In the genomic region with DNA sequence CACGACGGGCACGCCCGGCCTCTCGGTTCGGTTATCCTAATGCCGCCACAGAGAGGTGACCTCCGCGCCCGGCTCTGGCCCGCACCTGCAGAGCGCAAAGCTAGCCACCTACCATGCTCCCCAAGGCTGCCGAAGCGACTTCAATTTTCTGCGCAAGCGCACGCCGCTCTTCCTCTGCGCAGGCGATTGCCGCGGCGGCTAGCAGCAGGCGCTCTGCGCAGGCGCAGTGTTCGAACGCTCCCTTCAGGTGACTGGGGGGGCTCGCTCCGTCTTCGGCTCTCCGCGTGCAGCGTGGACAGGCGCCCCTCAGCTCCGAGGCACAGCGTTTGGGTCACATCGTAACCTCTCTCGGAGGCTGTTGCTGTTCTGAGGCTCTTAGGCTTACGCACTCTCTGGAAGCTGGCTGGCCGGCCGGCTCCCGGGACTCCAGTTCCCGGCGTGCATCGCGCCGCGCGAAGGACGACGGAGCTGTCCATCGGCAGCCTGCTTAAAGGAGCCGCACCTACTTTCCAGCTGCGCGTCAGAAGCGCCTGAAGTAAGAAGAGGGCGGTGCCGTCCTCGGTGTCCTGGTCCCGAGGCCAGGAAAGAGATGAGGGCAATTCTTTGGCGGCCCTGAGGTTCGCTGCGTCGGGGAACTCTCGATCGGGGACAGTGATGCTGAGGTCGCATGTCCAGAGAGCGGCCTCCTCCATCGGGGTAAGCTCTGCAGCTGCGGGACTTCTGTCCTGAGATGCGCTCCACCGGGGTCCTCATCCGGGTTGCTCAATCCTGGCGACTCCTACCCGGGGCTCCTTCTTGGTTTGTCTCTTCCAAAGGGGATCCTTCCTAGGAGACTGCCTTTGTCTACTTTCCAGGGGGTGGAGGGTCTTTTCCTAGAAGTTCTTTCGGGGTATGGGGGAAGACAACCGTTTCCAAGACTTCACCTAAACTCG, we compare ENCODE assay signal across 8 mouse cellular contexts. TPM values are rescaled to one million over a fixed set of nuclear protein-coding genes. Genes with fewer than 3 reads are reported as not detected.
DNase-seq lines count a peak whose midpoint lies in the region; ATAC-seq and TF ChIP-seq lines count a peak whose summit lies in the region.

A gene (minus strand): TSS at position 440 of the 932 bp plus-strand sequence.
A gene (plus strand): TSS at position 499 of the 932 bp plus-strand sequence.

- peak; percentile 99 for DNase-seq in brain, embryonic 14.5 days (ENCODE audit: low read depth)
- peak; percentile 86 for DNase-seq in liver, adult 2 months (ENCODE audit: extremely low read depth, low read depth, low spot score)
- DNase-seq in splenic B cell, adult 2 months (ENCODE audit: low read depth, low spot score), result peak; percentile 98

- peaks cover 7% of the 10 kb centered on the region for H3K79me3 ChIP-seq in C2C12 (ENCODE audit: low read depth)

- H3K36me3 ChIP-seq in C2C12 (ENCODE audit: control insufficient read depth, insufficient read depth) (peaks cover 9% of the 10 kb centered on the region), myocyte (ENCODE audit: control insufficient read depth, insufficient read depth) (no peaks in the 10 kb centered on the region)
- peaks cover 10% of the 10 kb centered on the region for H3K36me3 ChIP-seq in erythroblast, embryonic 14.5 days (ENCODE audit: control insufficient read depth)
- peaks cover 3% of the 10 kb centered on the region; the same call in 1 of the 2 replicates for H3K36me3 ChIP-seq in heart, embryonic 11.5 days (ENCODE audit: control insufficient read depth, insufficient read depth, low read length)
- H3K36me3 ChIP-seq in kidney, embryonic 16.5 days (ENCODE audit: insufficient read depth, low read length), result 0 out of 2 replicates have a peak, but pooled peaks cover 4% of the 10 kb centered on the region
- H3K36me3 ChIP-seq in liver, adult 2 months (ENCODE audit: control insufficient read depth, insufficient read depth, low read length), result no peaks in the 10 kb centered on the region; the same call in 1 of the 2 replicates
- H3K36me3 ChIP-seq in splenic B cell, adult 2 months (ENCODE audit: control insufficient read depth, insufficient read depth, low read length, poor library complexity, severe bottlenecking), result no peaks in the 10 kb centered on the region

- H3K79me2 ChIP-seq in C2C12 (ENCODE audit: control insufficient read depth, insufficient read depth) (peaks cover 31% of the 10 kb centered on the region), myocyte (ENCODE audit: control insufficient read depth, insufficient read depth) (peaks cover 20% of the 10 kb centered on the region)
- H3K79me2 ChIP-seq in liver, adult 2 months (ENCODE audit: control insufficient read depth, insufficient read depth, low read length), result peaks cover 8% of the 10 kb centered on the region; the same call in 1 of the 2 replicates

- H3K27ac ChIP-seq in heart, embryonic 11.5 days (ENCODE audit: low read depth, low read length), result peak within 1 kb of the TSS; percentile 99
- peak within 1 kb of the TSS; percentile 97 for H3K27ac ChIP-seq in kidney, embryonic 16.5 days (ENCODE audit: low read length)
- H3K27ac ChIP-seq in liver, adult 2 months (replicated peaks; ENCODE audit: insufficient read depth, low read depth, low read length), result peak within 1 kb of the TSS; percentile 97

- peak within 1 kb of the TSS; percentile 91 for H3ac ChIP-seq in C2C12 (ENCODE audit: control insufficient read depth, insufficient read length, low read depth)
- peak within 1 kb of the TSS; percentile 58 for H3ac ChIP-seq in myocyte (ENCODE audit: control insufficient read depth, insufficient read length)

- peaks cover 2% of the 10 kb centered on the region; the same call in 1 of the 2 replicates for H3K9me3 ChIP-seq in erythroblast, embryonic 14.5 days (ENCODE audit: control insufficient read depth, low read length)
- no peaks in the 10 kb centered on the region for H3K9me3 ChIP-seq in heart, embryonic 11.5 days (replicated peaks; ENCODE audit: control insufficient read depth, low read length)
- no peaks in the 10 kb centered on the region for H3K9me3 ChIP-seq in kidney, embryonic 16.5 days (ENCODE audit: low read length)

- H3K9ac ChIP-seq in heart, embryonic 11.5 days (ENCODE audit: low read depth, low read length), result peak within 1 kb of the TSS; percentile 81
- peak within 1 kb of the TSS; percentile 88 for H3K9ac ChIP-seq in kidney, embryonic 16.5 days (replicated peaks; ENCODE audit: low read length)
- peak within 1 kb of the TSS; percentile 92 for H3K9ac ChIP-seq in liver, adult 2 months (ENCODE audit: low read depth, low read length)

- under 1% methylated on average over 79 of the region's 79 CpGs for WGBS in heart, embryonic 11.5 days (ENCODE audit: insufficient replicate concordance)
- under 1% methylated on average over 79 of the region's 79 CpGs for WGBS in kidney, embryonic 16.5 days
- under 1% methylated on average over 79 of the region's 79 CpGs for WGBS in liver, adult 2 months

- H3K4me1 ChIP-seq in erythroblast, embryonic 14.5 days (ENCODE audit: control insufficient read depth), result peaks cover 42% of the 10 kb centered on the region
- peaks cover 10% of the 10 kb centered on the region for H3K4me1 ChIP-seq in heart, embryonic 11.5 days (ENCODE audit: control insufficient read depth, insufficient read depth, low read length)
- peaks cover 16% of the 10 kb centered on the region for H3K4me1 ChIP-seq in kidney, embryonic 16.5 days (ENCODE audit: insufficient read depth, low read length)
- H3K4me1 ChIP-seq in liver, adult 2 months (ENCODE audit: control insufficient read depth, insufficient read depth, low read length), result peaks cover 5% of the 10 kb centered on the region

- H3K4me2 ChIP-seq in heart, embryonic 11.5 days, result peak within 1 kb of the TSS; percentile 93
- H3K4me2 ChIP-seq in kidney, embryonic 16.5 days (replicated peaks; ENCODE audit: low read depth, low read length), result peak within 1 kb of the TSS; percentile 65
- peak within 1 kb of the TSS; percentile 98 for H3K4me2 ChIP-seq in myocyte (ENCODE audit: low read depth)

- peak; percentile 86 for ATAC-seq in heart, embryonic 11.5 days (replicated peaks; ENCODE audit: insufficient number of reproducible peaks, low FRiP score, low TSS enrichment)
- peak; percentile 93 for ATAC-seq in kidney, embryonic 16.5 days (ENCODE audit: low FRiP score, low TSS enrichment)

- TF ChIP-seq CTCF in C2C12 (IDR thresholded peaks at IDR 0.05; ENCODE audit: control insufficient read depth, insufficient read depth, insufficient read length), result no peak
- no peak for TF ChIP-seq CTCF in brain, embryonic 14.5 days (IDR thresholded peaks at IDR 0.05; ENCODE audit: borderline replicate concordance, extremely low read depth, insufficient read depth, insufficient read length)
- TF ChIP-seq CTCF in liver, adult 2 months (IDR thresholded peaks at IDR 0.05; ENCODE audit: low read depth, low read length), result no peak

- H3K27me3 ChIP-seq in C2C12 (ENCODE audit: control insufficient read depth, insufficient read depth, insufficient read length) (no peaks in the 10 kb centered on the region), myocyte (ENCODE audit: control insufficient read depth, insufficient read depth, insufficient read length) (no peaks in the 10 kb centered on the region)
- H3K27me3 ChIP-seq in erythroblast, embryonic 14.5 days (ENCODE audit: control insufficient read depth), result no peaks in the 10 kb centered on the region
- no peaks in the 10 kb centered on the region for H3K27me3 ChIP-seq in heart, embryonic 11.5 days (ENCODE audit: control insufficient read depth, insufficient read depth, low read length)
- no peaks in the 10 kb centered on the region for H3K27me3 ChIP-seq in kidney, embryonic 16.5 days (ENCODE audit: insufficient read depth, low read length)
- no peaks in the 10 kb centered on the region for H3K27me3 ChIP-seq in liver, adult 2 months (ENCODE audit: control insufficient read depth, insufficient read depth, low read length)
- no peaks in the 10 kb centered on the region for H3K27me3 ChIP-seq in splenic B cell, adult 2 months (ENCODE audit: control insufficient read depth, insufficient read depth, low read length, poor library complexity, severe bottlenecking)

- H3K4me3 ChIP-seq in C2C12 (ENCODE audit: insufficient read depth, poor library complexity, severe bottlenecking) (peak within 1 kb of the TSS; percentile 69), myocyte (peak within 1 kb of the TSS; percentile 90)
- H3K4me3 ChIP-seq in erythroblast, embryonic 14.5 days (replicated peaks), result peak within 1 kb of the TSS; percentile 73
- peak within 1 kb of the TSS; percentile 71 for H3K4me3 ChIP-seq in heart, embryonic 11.5 days (ENCODE audit: low read depth, low read length)
- H3K4me3 ChIP-seq in kidney, embryonic 16.5 days (ENCODE audit: low read length), result peak within 1 kb of the TSS; percentile 81
- peak within 1 kb of the TSS; percentile 84 for H3K4me3 ChIP-seq in liver, adult 2 months (ENCODE audit: insufficient read depth, low read depth, low read length)

- peak; percentile 66; the same call in 1 of the 2 replicates for TF ChIP-seq POLR2A in brain, embryonic 14.5 days (IDR thresholded peaks at IDR 0.05; ENCODE audit: borderline replicate concordance, extremely low read depth, insufficient read depth, insufficient read length, poor library complexity, severe bottlenecking)
- peak; percentile 67; the same call in 1 of the 2 replicates for TF ChIP-seq POLR2A in liver, adult 2 months (IDR thresholded peaks at IDR 0.05; ENCODE audit: extremely low read depth, insufficient read depth, low read length)
- peak; percentile 79 for TF ChIP-seq POLR2A in myocyte (IDR thresholded peaks at IDR 0.05; ENCODE audit: insufficient read length, low read depth)

TF ChIP-seq in C2C12, 6 proteins besides CTCF, POLR2A, EP300 and RAD21 (continues in another document):
- peak; percentile 65 for TF ChIP-seq MAX (IDR thresholded peaks at IDR 0.05)

RNA-seq across cellular contexts. Expression of the first gene that starts in this region (rescaled TPM):
- polyA plus RNA-seq in C2C12 (2012; fragmentation: generic; extraction: Trizol) (12.2 TPM), myocyte (2012; fragmentation: generic; extraction: Trizol) (15.3 TPM)
- 42.6 and 44.2 TPM in 2 replicates for polyA plus RNA-seq in brain, embryonic 14.5 days (2012; rRNA removed)
- 0.21 and 0.34 TPM in 2 replicates for polyA plus RNA-seq in erythroblast, embryonic 14.5 days (2012)
- 27.0 and 27.2 TPM in 2 replicates for polyA plus RNA-seq in heart, embryonic 11.5 days (2014; fragmentation: Nextera tagmentation; extraction: Ambion mirVana)
- 29.2 and 29.4 TPM in 2 replicates for polyA plus RNA-seq in kidney, embryonic 16.5 days (2015; fragmentation: Nextera tagmentation; extraction: Ambion mirVana)
- total RNA-seq in liver, adult 2 months (2014; rRNA removed), result 10.6 and 10.7 TPM in 2 replicates
- polyA plus RNA-seq in liver, adult 2 months (2012; rRNA removed), result 11.0 and 13.1 TPM in 2 replicates

RNA-seq across cellular contexts. Expression of the second gene that starts in this region (rescaled TPM):
- polyA plus RNA-seq in C2C12 (2012; fragmentation: generic; extraction: Trizol) (11.9 TPM), myocyte (2012; fragmentation: generic; extraction: Trizol) (28.2 TPM)
- 35.5 and 38.3 TPM in 2 replicates for polyA plus RNA-seq in brain, embryonic 14.5 days (2012; rRNA removed)
- 0.45 and 0.50 TPM in 2 replicates for polyA plus RNA-seq in erythroblast, embryonic 14.5 days (2012)
- polyA plus RNA-seq in heart, embryonic 11.5 days (2014; fragmentation: Nextera tagmentation; extraction: Ambion mirVana), result 34.4 and 39.3 TPM in 2 replicates
- 55.8 and 56.2 TPM in 2 replicates for polyA plus RNA-seq in kidney, embryonic 16.5 days (2015; fragmentation: Nextera tagmentation; extraction: Ambion mirVana)
- total RNA-seq in liver, adult 2 months (2014; rRNA removed), result 5.1 and 5.5 TPM in 2 replicates
- 7.0 and 9.0 TPM in 2 replicates for polyA plus RNA-seq in liver, adult 2 months (2012; rRNA removed)

Comparison
In these comparisons a context has a peak if more than half of its experiments do, and no peak if none do; other contexts are left out.
1. Peak in every context shown above with its lines: DNase-seq, ATAC-seq, H3K4me3 ChIP-seq and H3K27ac ChIP-seq.